Mouse (Mus musculus) neural tube, embryonic 11.5 days (tissue): ENCODE data around the gene Miga2. TPM values are rescaled to one million over a fixed set of nuclear protein-coding genes. Genes with fewer than 3 reads are reported as not detected.

Experiments
- ATAC-seq: fragments of 200-750 bp; cut with Nextera tagmentation; 2 replicates; pipeline ENCODE4 v1.8.0; 2017; ENCODE audit warnings: moderate number of reproducible peaks, mild to moderate bottlenecking, moderate TSS enrichment, moderate library complexity; ENCODE audit not compliant: insufficient read depth, low FRiP score, low TSS enrichment
- DNase-seq: peaks from one replicate; pipeline ENCODE4 v3.0.0-alpha.2; 2015; ENCODE audit warnings: low spot score
- H3K27ac ChIP-seq: fragments of 300-500 bp; sonication (generic); 2 replicates; pipeline ENCODE4 v1.5.1; 2014; ENCODE audit warnings: low read depth, mild to moderate bottlenecking, low read length
- H3K27me3 ChIP-seq: fragments of 300-500 bp; sonication (generic); 2 replicates; pipeline ENCODE4 v1.6.1; 2014; ENCODE audit warnings: mild to moderate bottlenecking, low read length, mixed read lengths; ENCODE audit not compliant: control insufficient read depth, insufficient read depth
- H3K36me3 ChIP-seq: fragments of 300-500 bp; sonication (generic); 2 replicates; pipeline ENCODE4 v1.6.1; 2014; ENCODE audit warnings: mild to moderate bottlenecking, low read length, moderate library complexity, mixed read lengths; ENCODE audit not compliant: control insufficient read depth, insufficient read depth
- H3K4me1 ChIP-seq: fragments of 300-500 bp; sonication (generic); 2 replicates; pipeline ENCODE4 v1.6.1; 2014; ENCODE audit warnings: low read length, mixed read lengths; ENCODE audit not compliant: control insufficient read depth, insufficient read depth
- H3K4me2 ChIP-seq: fragments of 300-500 bp; sonication (generic); 2 replicates; pipeline ENCODE4 v1.6.1; 2014; ENCODE audit warnings: low read depth, mild to moderate bottlenecking, moderate library complexity
- H3K4me3 ChIP-seq: fragments of 300-500 bp; sonication (generic); 2 replicates; pipeline ENCODE4 v1.5.1; 2014; ENCODE audit warnings: low read depth, low read length
- H3K9ac ChIP-seq: fragments of 300-500 bp; sonication (generic); 2 replicates; pipeline ENCODE4 v1.6.1; 2014; ENCODE audit warnings: mild to moderate bottlenecking, low read length
- H3K9me3 ChIP-seq: fragments of 300-500 bp; sonication (generic); 2 replicates; pipeline ENCODE4 v1.6.1; 2016; ENCODE audit warnings: low read length; ENCODE audit not compliant: control insufficient read depth
- WGBS: fragments of 180-500 bp; shearing (Covaris S2); extraction: QIAGEN DNeasy Blood & Tissue Kit; methylation state at CpG from one replicate; pipeline ENCODE4 v1.1.7; 2014; 5-methylcytosine and 5-hydroxymethylcytosine counted together
- polyA plus RNA-seq: library from polyadenylated mRNA; unstranded; fragments of >200 nt; fragmentation: Nextera tagmentation; extraction: Ambion mirVana; gene quantifications from 2 replicates; pipeline ENCODE4 v1.2.1, GENCODE M21; 2014

The Miga2 gene
- polyA plus RNA-seq, 1 experiment from 2014 or later = 27.5 TPM

DNA sequence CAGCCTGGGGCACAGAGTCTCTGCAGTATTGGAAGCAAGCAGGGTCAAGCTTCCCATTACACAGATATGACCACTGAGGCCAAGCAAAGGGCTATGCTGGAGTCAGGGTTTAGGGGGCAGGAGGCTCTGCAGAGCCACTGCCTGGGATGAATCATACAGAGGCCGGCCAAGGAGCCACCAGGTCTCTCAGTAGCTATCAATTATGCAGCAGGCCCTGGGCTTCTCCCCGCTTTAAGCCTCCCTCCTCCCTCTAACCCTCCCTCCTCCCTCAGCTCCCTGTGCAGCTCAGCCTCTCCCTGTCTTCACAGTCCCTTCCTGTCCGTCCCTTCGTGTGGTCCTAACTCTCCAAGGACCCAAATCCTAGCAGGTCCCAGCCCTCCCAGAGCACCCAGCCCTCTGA, 7.8 kb upstream of the Miga2 start:
- H3K27me3 ChIP-seq = no peaks in the 10 kb centered on the region
- DNase-seq (no peak), ATAC-seq (no peak)
- H3K9me3 ChIP-seq = no peaks in the 10 kb centered on the region
- no peak overlapping the region for H3K4me2 ChIP-seq
- H3K4me3 ChIP-seq = no peak overlapping the region
- no peak overlapping the region; the same call in 1 of the 2 replicates for H3K9ac ChIP-seq
- no peak overlapping the region for H3K27ac ChIP-seq
- peaks cover 15% of the 10 kb centered on the region for H3K4me1 ChIP-seq
- H3K36me3 ChIP-seq = no peaks in the 10 kb centered on the region; the same call in none of the 2 replicates
- 48% methylated on average over 4 of the region's 4 CpGs for WGBS

DNA sequence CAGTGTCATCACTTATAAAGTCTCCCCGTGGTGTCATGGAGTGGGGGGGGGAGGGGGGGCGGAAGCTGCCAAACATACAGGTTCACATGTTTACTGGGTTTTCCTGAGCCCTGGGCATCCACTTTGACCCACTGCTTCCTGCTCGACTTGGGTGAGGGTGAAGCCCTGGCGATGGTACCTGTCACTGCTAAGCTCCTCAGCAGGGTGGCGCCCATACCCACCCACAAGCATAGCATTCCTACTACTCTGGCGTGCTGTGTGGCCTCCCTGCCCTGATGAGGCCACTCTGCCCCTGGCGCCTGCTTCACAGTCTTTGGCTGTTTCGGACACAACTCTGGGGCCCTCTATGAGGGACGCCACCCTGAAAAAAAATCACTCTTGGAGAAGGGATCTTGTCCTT, 7.1 kb upstream of the Miga2 start:
- Histone ChIP-seq H3K4me3 (no peak overlapping the region), H3K9me3 (no peaks in the 10 kb centered on the region), H3K4me2 (no peak overlapping the region), H3K27ac (no peak overlapping the region), H3K36me3 (no peaks in the 10 kb centered on the region; the same call in none of the 2 replicates), H3K4me1 (peaks cover 15% of the 10 kb centered on the region), H3K27me3 (no peaks in the 10 kb centered on the region), H3K9ac (no peak overlapping the region; the same call in 1 of the 2 replicates)
- DNase-seq = no peak
- no peak for ATAC-seq
- WGBS = 77% methylated on average over 9 of the region's 9 CpGs

DNA sequence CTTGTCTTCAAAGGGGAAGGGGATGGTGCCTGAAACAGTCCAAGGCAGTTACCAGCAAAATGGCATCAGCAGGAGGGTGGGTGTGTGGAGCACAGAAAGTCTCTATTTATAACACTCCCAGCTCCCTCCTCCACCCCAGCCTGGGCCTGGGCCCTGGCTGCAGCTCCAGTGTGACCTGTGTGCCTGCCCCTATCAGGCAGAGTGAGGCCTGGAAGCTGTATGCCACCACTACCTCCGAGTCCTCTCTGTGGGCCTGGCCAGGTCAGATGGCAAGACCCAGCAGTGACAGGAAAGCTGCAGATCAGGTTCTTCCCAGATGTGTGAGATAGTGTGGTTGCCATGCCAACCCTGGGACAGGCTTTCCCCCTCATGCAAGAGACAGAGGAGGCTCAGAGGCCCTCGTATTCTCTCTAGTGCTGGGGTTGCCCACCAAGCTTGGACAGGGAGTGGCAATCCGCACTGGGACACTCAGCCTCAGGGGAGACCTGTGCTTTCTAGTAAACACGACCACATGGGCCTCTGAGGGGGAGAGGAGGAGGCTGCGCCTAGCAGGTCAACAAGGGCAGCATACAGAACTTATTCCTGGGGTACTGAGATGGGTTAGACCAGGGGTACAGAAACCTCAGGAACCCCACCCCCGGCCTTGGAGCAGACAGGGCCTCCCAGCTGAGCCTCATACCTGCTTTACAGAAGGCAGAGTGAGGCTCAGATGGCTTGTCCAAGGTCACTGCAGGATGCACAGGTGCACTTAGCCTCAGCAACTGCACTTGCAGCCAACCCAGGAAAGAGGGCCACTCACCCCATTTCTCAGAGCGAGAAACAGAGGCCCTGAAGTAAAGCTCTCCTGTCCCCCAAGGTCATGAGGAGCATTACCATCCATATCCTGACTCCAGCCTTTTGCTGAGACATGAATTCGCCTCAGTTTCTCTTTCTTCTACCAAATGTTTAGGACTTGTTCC, 6.2 kb upstream of the Miga2 start:
- Histone ChIP-seq H3K4me2 (peak overlapping the region; percentile 92), H3K9me3 (no peaks in the 10 kb centered on the region), H3K27ac (0 out of 2 replicates have a peak overlapping the region, but pooled peaks have one; percentile 14), H3K36me3 (no peaks in the 10 kb centered on the region; the same call in none of the 2 replicates), H3K4me3 (peak overlapping the region; percentile 70), H3K27me3 (no peaks in the 10 kb centered on the region), H3K4me1 (peaks cover 15% of the 10 kb centered on the region), H3K9ac (peak overlapping the region; percentile 18)
- DNase-seq (no peak), ATAC-seq (no peak)
- 63% methylated on average over 8 of the region's 8 CpGs for WGBS

DNA sequence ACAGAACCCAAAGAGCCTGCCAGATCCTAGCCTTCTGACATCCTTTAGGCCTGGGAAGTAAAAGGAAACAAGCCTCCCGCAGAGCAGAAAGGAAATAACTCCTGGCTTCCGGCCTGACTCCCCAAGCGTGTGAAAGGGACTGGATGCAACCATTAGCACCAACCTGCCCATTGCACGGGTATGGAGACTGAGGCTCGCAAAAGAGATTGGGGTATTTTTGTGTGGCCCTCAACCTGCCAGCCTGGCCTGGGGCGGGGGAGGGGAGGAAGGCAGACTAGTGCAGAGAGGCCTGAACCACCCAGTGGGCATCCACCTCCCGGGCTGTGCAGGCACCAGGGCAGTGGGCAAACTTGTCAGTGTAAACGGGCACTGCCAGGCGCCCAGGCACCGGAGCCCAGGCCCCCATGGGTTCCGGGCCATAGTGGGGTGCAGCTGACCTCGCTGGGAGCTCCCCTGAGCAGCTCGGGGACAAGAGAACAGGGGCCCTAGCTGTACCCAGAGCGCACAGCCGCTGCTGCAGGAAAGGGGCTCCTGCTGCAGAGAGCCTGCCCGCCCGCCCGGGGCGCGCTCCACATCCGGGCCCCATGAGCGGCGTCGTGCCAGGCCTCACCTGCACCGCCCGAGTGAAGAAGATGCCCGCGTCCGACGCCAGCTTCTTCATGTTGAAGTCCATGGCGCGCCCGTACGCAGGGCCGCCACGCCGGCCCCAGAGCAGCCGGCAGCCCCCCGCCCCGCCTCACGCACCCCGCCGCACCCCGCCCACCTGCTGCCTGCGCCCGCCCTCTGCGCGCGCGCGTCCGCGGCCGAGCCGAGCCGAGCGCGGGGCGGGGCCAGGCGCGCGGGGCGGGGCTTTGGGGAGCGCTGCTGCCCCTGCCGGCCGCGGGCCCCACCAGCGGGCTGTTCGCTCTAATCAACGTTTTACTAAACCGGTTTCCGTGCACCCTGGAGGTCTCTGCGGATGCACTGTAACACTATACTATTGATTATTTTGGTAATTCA, 5.2 kb upstream of the Miga2 start, which contains the start of gene Sh3glb2:
TSS of gene Sh3glb2 (minus strand) at position 805 of the 999 bp plus-strand sequence.
- H3K4me1 ChIP-seq = peaks cover 15% of the 10 kb centered on the region
- no peaks in the 10 kb centered on the region; the same call in none of the 2 replicates for H3K36me3 ChIP-seq
- H3K9ac ChIP-seq = peak within 1 kb of the TSS; percentile 76
- H3K4me3 ChIP-seq = peak within 1 kb of the TSS; percentile 70
- no peaks in the 10 kb centered on the region for H3K27me3 ChIP-seq
- peak; percentile 54 for ATAC-seq
- 0 out of 2 replicates have a peak within 1 kb of the TSS, but pooled peaks have one; percentile 14 for H3K27ac ChIP-seq
- peak; percentile 92 for DNase-seq
- H3K9me3 ChIP-seq = no peaks in the 10 kb centered on the region
- H3K4me2 ChIP-seq = peak within 1 kb of the TSS; percentile 92
- 2% methylated on average over 59 of the region's 73 CpGs for WGBS

DNA sequence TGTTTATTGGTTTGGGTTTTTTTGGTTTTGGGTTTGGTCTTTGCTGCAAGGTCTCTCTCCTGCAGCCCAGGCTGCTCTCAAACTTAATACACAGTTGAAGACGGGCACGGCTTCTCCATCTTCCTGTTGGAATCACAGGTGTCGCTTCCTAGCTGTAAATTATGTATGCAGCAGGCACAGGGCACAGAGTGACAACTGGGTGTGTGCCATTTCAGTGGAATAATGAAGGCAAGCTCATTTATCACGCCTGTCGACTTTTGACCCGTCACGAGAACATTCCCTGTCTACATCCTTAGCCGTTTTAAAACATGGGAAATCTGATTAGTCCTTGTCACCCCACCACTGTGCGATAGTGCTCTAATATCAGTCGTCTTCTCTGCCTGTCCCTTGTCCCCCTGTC, 3.4 kb upstream of the Miga2 start:
- no peaks in the 10 kb centered on the region for H3K36me3 ChIP-seq
- H3K27me3 ChIP-seq = no peaks in the 10 kb centered on the region
- ATAC-seq (no peak), DNase-seq (no peak)
- H3K4me1 ChIP-seq = peaks cover 26% of the 10 kb centered on the region
- WGBS = 67% methylated on average over 10 of the region's 10 CpGs
- H3K9me3 ChIP-seq = no peaks in the 10 kb centered on the region
- no peak overlapping the region for H3K9ac ChIP-seq
- H3K4me3 ChIP-seq = no peak overlapping the region
- no peak overlapping the region for H3K27ac ChIP-seq
- no peak overlapping the region for H3K4me2 ChIP-seq

DNA sequence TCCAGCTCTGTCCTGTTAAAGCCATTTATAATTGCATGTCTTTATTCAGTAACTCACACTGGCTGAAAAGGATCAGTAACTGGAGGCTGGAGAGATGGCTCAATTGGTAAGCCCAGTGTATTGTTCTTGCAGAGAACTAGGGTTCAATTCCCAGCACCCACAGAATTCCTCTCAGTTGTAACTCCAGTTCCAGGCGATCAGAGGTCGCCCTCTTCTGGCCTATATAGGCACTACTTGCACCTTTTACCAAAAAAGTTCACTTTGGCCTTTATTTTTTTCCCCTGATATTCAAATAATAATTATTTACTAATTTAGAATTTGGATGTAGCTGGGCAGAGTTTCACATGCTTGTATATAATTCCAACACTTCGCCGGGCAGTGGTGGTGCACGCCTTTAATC, 1.2 kb upstream of the Miga2 start:
- no peak overlapping the region for H3K4me3 ChIP-seq
- ATAC-seq (no peak), DNase-seq (no peak)
- H3K4me2 ChIP-seq = no peak overlapping the region
- H3K36me3 ChIP-seq = no peaks in the 10 kb centered on the region
- WGBS = 66% methylated on average over 5 of the region's 5 CpGs
- no peak overlapping the region for H3K9ac ChIP-seq
- H3K27me3 ChIP-seq = no peaks in the 10 kb centered on the region
- H3K9me3 ChIP-seq = no peaks in the 10 kb centered on the region
- no peak overlapping the region for H3K27ac ChIP-seq
- H3K4me1 ChIP-seq = peaks cover 22% of the 10 kb centered on the region

DNA sequence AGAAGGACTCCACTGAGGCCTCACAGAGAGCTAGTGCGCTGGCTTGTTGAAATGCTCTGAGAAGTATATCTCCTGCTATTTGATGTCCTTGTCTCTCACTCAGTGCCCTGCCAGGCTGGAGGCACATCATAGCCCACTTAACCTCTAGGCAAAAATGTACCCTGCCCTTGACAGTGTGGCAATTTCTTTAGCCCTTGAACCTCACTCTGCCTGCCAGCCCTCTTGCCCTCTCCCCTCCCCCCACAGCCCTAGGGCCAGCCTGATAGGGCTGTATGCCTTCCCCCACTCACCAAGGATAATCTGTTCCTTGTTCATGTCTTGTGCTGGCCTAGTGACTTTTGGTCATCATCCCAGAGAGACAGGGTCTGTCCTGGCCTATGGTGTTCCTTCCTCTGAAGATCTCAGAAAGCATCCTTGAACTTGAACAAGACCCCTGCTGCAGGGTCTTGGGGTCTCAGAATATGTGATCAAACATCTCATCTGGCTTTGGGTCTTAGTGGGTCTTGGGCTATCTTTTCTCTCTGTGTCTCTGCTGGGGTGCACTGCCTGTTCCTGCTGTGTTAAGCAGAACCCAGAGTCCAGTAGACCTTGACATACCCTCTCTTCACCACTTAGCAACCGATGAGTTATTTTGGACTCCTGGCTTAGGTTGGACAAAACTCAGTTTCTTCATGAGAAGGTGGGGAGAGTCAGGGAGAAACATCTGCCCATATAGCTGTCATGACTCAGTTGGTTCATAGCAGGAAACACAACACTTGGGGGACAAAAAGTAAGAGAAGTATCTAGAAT, 1.4 kb downstream of the Miga2 start:
- Histone ChIP-seq H3K4me3 (peak overlapping the region; percentile 93), H3K36me3 (peaks cover 9% of the 10 kb centered on the region), H3K27ac (no peak overlapping the region), H3K4me2 (peak overlapping the region; percentile 95), H3K9ac (no peak overlapping the region), H3K27me3 (no peaks in the 10 kb centered on the region), H3K4me1 (peaks cover 11% of the 10 kb centered on the region), H3K9me3 (no peaks in the 10 kb centered on the region)
- 93% methylated on average over 2 of the region's 2 CpGs for WGBS
- DNase-seq = no peak
- no peak for ATAC-seq

DNA sequence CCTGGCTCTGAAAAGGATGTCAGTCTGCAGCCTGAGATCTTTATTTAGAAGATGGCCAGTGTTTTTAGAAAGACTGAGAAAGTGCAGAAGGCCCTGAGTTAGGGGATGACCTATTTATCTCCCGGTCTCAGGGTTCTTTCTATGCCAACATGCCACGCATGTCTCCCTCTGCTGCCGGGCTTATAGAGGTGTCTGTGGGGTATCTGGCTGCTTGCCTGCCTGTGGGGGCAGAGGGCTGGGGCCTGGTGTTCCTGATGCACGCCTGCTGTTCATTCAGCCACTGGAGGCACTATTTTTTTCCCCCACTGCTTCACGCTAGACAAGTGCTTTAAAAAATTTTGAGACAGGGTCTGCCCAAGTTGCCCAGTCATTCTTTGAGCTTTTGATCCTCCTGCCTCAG, 2.2 kb downstream of the Miga2 start:
- Histone ChIP-seq H3K36me3 (peaks cover 15% of the 10 kb centered on the region), H3K4me2 (no peak overlapping the region), H3K9ac (peak overlapping the region; percentile 8; the same call in 1 of the 2 replicates), H3K9me3 (no peaks in the 10 kb centered on the region), H3K27ac (no peak overlapping the region), H3K4me3 (no peak overlapping the region), H3K4me1 (peaks cover 11% of the 10 kb centered on the region), H3K27me3 (no peaks in the 10 kb centered on the region)
- 75% methylated on average over 5 of the region's 5 CpGs for WGBS
- DNase-seq = no peak
- ATAC-seq = no peak
